Mouse (Mus musculus) spleen, adult 2 months (tissue): ENCODE data around the gene Olfr524.

ENCODE experiments used
- CTCF ChIP-seq: fragments of 200-500 bp; IDR thresholded peaks from 2 replicates; pipeline ENCODE4 v1.5.1; 2011; ENCODE audit warnings: mild to moderate bottlenecking, inconsistent platforms; ENCODE audit not compliant: insufficient read depth, insufficient read length, insufficient replicate concordance; ENCODE audit errors: extremely low read depth
- POLR2A ChIP-seq: fragments of 200-500 bp; IDR thresholded peaks from 2 replicates; pipeline ENCODE4 v1.6.1; 2011; ENCODE audit warnings: low read depth, low read length, inconsistent platforms

DNA sequence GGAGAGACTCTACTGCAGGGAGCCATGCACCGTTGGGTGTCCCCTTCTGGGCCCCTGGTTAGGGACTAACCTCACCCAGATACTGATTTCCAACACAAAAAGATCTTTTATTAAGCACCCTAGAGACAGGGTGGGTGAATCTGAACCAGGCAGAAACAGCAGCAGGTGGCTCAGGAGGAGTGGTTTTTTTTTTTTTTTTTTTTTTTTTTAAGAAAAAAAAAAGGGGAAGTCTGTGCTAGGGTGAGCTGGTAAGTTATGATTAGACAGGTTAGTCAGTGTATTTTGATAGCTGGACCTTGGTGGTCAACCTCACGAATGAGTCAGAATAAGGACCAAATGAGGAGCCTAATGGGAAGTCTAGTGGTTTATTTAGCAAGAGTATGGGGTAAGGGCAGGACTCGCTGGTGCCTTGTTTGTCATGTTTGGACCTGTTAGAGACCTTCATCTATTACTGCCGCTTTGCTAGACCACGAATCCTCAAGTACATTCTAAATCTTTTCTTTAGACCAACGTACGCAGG lies 48.1 kb upstream of the Olfr524 start:
- TF ChIP-seq CTCF (no peak), POLR2A (no peak)
